Mouse (Mus musculus) layer of hippocampus, adult 2 months (tissue): ENCODE data around the gene Folr1. TPM values are rescaled to one million over a fixed set of nuclear protein-coding genes. Genes with fewer than 3 reads are reported as not detected.

Source experiments
- DNase-seq, 2 experiments: peaks; one replicate each; pipeline ENCODE4 v3.0.0; 2022; ENCODE audit warnings: low spot score in 2 of 2
- H3K27ac ChIP-seq: fragments of 200-600 bp; 2 replicates; pipeline ENCODE4 v1.8.1; 2022
- H3K4me3 ChIP-seq: fragments of 200-600 bp; 2 replicates; pipeline ENCODE4 v1.8.1; 2022; ENCODE audit warnings: mild to moderate bottlenecking
- CTCF ChIP-seq: fragments of 200-600 bp; conservative IDR thresholded peaks from 2 replicates; pipeline ENCODE4 v1.8.1; 2022; ENCODE audit warnings: antibody characterized with exemption, mild to moderate bottlenecking, moderate library complexity
- total RNA-seq, 2 experiments: library from RNA; stranded (reverse); gene quantifications; 2 replicates each; pipeline ENCODE4 v1.2.3; 2021

Folr1 gene
- total RNA-seq, 2 experiments from 2014 or later: 1.2 TPM; not detected in 1

DNA sequence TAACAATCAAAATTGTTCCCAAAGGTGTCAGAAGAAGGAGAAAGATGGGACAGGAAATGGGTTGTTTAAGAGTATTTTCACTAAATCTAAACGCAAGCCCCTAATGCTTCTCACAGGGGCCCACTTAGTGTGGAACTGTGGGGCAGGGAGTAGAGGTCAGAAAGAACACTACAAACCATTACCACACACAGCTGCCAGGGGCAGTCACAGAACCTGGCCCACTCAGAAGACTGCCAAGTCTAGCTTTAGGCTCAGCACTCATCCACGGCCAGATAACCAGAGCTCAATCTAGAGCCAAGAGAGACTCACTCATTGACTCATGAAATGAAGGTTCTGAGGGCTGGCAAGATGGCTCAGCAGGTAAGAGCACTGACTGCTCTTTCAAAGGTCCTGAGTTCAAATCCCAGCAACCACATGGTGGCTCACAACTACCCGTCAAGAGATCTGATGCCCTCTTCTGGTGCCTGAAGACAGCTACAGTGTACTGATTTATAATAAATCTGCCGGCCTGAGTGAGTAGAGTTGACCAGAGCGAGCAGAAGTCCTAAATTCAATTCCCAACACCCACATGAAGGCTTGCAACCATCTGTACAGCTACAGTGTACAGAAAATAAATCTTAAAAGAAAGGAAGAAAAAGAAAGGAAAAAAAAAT, 35.0 kb downstream of the Folr1 start:
- DNase-seq: no peak
- peak; percentile 66 for TF ChIP-seq CTCF
- peak overlapping the region; percentile 90; the same call in 1 of the 2 replicates for H3K27ac ChIP-seq
- peak overlapping the region; percentile 65 for H3K4me3 ChIP-seq

DNA sequence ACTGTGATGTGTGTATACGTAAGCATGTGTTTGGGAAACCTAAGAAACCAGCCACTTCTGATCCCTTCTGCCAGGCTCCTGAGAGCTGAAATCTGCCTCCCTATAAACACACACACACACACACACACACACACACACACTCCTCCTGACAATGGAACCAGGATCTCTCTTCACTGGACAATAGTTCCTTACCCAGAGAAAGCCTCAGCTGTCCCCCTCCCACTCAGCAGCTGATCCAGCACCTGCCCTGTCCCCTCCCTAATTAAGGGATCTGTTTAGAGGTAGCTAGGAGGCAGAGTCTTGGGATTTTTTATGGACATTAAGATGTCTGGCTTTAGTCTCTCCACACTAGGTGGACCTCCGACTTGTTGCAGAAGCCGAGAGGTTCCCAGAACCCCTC, 35.7 kb downstream of the Folr1 start:
- Histone ChIP-seq H3K4me3 (no peak overlapping the region), H3K27ac (no peak overlapping the region)
- no peak for TF ChIP-seq CTCF
- no peak for DNase-seq

DNA sequence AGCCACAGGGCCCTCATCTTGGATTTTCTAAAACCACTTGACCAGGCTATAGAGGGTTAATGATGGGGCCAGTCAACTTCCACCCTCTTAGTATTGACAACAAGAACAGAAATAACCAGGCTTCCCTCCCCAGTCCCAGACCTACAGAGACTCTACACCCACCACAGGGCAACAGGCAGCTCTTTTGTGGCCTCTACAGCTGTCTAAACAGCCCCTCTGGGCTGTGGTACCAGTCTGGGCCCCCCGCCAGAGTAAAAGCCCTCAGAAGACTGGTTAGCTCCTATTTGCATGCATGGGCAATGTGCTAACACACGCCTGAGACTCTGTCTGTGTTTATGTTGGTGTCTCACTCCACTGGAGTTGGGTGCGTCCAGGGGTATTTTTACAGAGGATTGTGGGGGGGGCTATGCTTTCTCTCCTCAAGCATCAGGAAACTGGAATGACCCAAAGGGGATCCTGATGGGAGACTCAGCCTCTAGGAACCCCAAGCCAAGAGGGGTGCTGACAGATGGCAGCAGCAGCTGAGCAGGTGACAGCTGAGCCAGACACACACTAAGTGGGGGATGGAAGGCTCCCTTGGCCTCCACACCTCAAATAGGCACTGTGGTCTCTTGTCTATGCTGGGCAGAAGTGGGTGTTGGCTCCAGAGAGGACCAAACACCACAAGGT, 36.5 kb downstream of the Folr1 start:
- no peak for DNase-seq
- TF ChIP-seq CTCF: no peak
- H3K4me3 ChIP-seq: no peak overlapping the region
- no peak overlapping the region for H3K27ac ChIP-seq

- 0 out of 2 replicates have a peak, but pooled peaks have one; percentile 9 for TF ChIP-seq CTCF
- no peak overlapping the region for H3K27ac ChIP-seq
- no peak for DNase-seq
- no peak overlapping the region for H3K4me3 ChIP-seq
These were observed 37.2 kb downstream of the Folr1 start for GRCm38 (mm10) chr7:101833352-101833751.

- no peak overlapping the region for H3K4me3 ChIP-seq
- no peak overlapping the region for H3K27ac ChIP-seq
- no peak for DNase-seq
- no peak for TF ChIP-seq CTCF
These were observed 38.2 kb downstream of the Folr1 start for GRCm38 (mm10) chr7:101832372-101832771.

DNA sequence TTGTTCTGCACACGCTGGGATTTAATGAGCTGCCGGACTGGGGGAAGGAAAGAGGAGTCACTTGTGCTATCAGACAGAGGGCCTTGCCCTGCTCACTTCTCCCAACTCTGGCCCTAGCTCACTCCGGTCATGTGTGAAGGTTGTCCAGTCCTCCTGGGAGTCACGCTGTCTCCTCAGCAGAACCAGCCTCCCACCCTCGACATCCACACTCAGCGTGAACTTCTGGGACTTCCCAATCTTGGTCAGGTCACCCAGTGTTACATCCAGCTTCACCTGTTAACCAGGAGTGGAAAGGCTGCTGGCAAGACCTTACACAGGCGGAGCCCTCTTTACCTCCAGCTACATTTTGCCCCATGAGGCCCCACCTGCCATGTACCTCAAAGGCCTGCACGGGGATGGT, 39.2 kb downstream of the Folr1 start:
- Histone ChIP-seq H3K27ac (no peak overlapping the region), H3K4me3 (no peak overlapping the region)
- no peak for DNase-seq
- no peak for TF ChIP-seq CTCF

GRCm38 (mm10) chr7:101830373-101830772, 40.2 kb downstream of the Folr1 start:
- Histone ChIP-seq H3K27ac (no peak overlapping the region), H3K4me3 (no peak overlapping the region)
- TF ChIP-seq CTCF: peak; percentile 50
- DNase-seq: no peak

DNA sequence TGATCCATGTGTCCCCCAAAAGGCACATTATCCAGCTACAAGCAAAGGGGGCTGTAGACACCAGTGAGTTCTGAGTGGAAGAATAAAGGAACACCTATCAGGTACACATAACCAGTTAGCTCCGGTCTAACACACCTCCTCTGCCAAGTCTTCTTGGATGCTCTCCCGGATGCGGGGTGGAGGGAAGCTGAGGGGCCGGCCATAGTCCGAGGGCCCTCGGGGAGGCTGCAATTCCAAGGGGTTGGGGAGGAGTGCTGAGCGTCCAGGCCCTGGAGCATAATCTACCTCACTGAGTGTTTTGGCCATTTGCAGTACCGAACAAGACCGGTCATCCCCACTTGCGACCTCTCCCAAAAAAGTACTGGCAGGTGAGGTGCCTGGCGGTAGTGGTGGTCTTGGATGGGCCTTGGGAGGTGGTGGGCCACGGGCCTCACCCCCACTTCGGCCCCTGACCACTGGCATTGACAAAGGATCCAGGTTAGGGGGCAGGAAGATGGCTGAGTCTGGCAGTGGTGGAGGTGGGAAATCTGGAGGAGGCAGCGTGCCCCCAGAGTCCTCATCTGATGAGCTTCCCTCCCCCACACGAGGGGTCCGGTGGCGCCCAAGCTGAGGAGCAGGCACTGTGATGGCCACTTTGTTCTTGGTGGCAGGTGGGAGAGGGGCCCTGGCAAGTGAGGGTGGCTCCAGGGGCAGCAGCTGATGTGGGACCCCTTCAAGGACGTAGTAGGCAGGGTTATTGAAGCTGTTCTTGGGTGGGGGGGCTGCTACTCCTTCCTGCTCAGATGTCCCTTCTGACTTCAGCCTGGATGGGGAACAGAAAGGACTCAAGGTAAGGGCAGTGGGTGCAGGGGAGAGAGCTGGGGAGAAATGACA, 46.6 kb downstream of the Folr1 start:
- no peak for TF ChIP-seq CTCF
- no peak overlapping the region for H3K27ac ChIP-seq
- DNase-seq: no peak
- no peak overlapping the region for H3K4me3 ChIP-seq

DNA sequence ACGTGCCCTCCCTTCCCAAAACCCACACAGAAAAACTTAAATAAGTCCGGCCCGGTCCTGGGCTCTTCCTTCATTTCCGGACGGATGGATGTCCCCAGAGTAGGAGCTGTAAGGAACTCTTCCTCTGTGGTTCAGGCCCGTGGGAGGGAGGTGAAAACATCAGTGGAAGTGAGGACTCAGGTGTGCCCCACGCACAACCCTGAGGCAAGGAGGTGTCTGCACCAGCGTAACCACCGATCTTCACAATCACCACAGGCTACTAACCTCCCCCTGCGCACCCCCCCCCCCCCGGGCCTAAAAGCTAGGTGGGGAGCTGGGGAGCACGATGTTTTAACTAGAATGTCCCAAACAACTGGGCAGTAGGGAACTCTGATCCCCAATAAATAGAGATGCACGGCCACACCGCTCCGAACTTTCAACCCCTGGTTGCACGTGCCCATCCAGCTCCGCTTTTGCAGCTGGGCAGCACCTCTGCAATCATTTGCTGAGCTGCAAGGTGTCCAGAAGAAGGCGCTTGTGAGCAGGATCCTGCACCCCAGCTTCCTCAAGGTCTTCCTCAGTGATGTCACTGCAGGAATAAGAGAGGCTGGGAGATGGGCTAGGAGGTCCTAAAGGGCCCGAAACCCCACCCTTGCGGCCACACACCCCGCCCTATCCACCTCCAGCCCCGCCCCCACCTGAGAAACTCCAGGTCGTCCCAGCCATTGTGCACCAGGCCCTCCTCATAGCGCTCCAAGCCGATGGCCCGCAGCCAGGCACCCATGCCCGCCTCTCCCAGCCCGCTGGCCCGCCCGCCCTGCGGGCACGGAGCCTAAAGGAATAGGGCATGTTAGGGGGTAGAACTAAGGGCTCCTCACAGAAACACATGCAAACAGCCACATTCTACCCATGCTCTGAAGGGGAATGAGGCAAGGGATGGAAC, 47.5 kb downstream of the Folr1 start:
- no peak overlapping the region for H3K4me3 ChIP-seq
- TF ChIP-seq CTCF: peak; percentile 62
- no peak overlapping the region for H3K27ac ChIP-seq
- DNase-seq: no peak

DNA sequence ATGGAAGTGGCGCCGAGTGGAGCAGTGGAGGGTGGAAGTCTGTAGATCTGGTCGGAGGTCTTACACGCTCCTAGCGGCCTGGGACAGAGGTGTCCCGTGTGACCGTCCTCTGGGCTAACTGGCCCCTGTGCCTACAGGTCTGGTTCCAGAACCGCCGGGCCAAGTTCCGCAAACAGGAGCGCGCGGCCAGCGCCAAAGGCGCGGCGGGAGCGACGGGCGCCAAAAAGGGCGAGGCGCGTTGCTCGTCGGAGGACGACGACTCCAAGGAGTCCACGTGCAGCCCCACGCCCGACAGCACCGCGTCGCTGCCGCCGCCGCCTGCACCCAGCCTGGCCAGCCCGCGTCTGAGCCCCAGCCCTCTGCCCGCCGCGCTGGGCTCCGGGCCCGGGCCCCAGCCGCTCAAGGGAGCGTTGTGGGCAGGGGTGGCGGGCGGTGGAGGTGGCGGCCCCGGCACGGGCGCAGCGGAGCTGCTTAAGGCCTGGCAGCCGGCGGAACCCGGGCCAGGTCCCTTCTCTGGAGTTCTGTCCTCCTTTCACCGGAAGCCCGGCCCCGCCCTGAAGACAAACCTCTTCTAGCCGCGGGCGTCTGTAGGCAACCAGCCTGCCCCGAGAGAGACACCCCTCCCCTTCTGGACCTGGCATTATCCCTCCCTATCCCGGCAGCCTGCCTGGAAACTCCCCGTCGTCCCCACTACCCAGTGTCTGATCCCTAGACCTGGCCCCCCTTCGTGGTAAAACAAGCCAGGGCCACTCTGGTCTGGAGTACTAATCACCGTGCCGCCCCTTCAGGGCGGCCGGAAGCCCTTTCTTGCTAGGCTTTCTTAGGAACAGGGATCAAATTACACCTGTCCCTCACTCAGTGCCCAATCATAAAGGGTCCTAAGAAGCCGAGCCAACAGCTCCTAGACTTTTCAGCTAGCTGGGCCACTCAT, 48.8 kb downstream of the Folr1 start:
- DNase-seq: no peak
- no peak overlapping the region for H3K27ac ChIP-seq
- no peak for TF ChIP-seq CTCF
- peak overlapping the region; percentile 38 for H3K4me3 ChIP-seq

DNA sequence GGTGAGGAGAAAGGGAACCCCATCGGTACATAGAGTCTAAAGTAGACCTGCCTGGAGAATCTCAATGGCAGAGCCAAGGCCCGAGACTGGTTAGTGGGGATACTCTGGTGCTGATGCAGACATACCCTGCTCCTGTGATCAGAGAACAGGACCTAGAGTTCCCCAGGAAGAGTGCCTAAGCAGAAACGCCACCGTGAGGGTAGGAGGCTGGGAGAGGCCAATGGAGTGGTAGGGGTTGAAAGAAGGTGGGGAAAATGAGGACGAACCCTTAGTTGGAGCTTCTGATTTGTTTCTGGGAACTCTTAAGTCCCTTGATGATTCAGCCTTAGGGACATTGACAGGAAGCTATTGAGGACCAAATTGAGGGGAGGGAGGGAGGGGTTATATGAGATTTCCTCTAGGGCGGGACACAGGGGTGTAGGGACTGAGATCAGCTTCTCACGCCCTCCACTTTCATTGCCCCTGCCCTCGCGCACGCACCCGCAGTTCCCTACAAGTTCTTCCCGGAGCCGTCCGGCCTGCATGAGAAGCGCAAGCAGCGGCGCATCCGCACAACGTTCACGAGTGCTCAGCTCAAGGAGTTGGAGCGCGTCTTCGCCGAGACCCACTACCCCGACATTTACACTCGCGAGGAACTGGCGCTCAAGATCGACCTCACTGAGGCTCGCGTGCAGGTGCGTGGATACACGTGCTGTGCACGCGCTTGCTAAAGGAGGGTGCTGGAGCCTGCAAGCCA, 50.1 kb downstream of the Folr1 start:
- H3K4me3 ChIP-seq: peak overlapping the region; percentile 19; the same call in 1 of the 2 replicates
- H3K27ac ChIP-seq: no peak overlapping the region
- TF ChIP-seq CTCF: no peak
- DNase-seq: no peak
